Mouse (Mus musculus): ENCODE results near the gene Baiap2l1. TPM values are rescaled to one million over a fixed set of nuclear protein-coding genes. Genes with fewer than 3 reads are reported as not detected.

Gene Baiap2l1
- total and polyA plus RNA-seq, 2 experiments: 7.7 to 7.9 TPM

- H3K9ac ChIP-seq (ENCODE audit: low read depth, low read length): peak overlapping the region; percentile 46; the same call in 1 of the 2 replicates
- H3K36me3 ChIP-seq (ENCODE audit: control insufficient read depth, insufficient read depth, low read length): peaks cover under 1% of the 10 kb centered on the region
- H3K4me1 ChIP-seq (ENCODE audit: control insufficient read depth, insufficient read depth, low read length): peaks cover 38% of the 10 kb centered on the region
- DNase-seq (ENCODE audit: extremely low read depth, low read depth, low spot score): no peak
- no peaks in the 10 kb centered on the region for H3K27me3 ChIP-seq (ENCODE audit: control insufficient read depth, insufficient read depth, low read length)
- H3K4me3 ChIP-seq (ENCODE audit: insufficient read depth, low read depth, low read length): no peak overlapping the region
- WGBS: 59% methylated on average over 6 of the region's 6 CpGs
- H3K79me2 ChIP-seq (ENCODE audit: control insufficient read depth, insufficient read depth, low read length): peaks cover 51% of the 10 kb centered on the region
- TF ChIP-seq CTCF (IDR thresholded peaks at IDR 0.05; ENCODE audit: low read depth, low read length) (no peak), POLR2A (IDR thresholded peaks at IDR 0.05; ENCODE audit: extremely low read depth, insufficient read depth, low read length) (no peak)
- peak overlapping the region; percentile 64 for H3K27ac ChIP-seq (replicated peaks; ENCODE audit: insufficient read depth, low read depth, low read length)
Observed at GRCm38 (mm10) chr5:144259228-144259627, 98.7 kb downstream of the Baiap2l1 start.

- H3K4me3 ChIP-seq (ENCODE audit: insufficient read depth, low read depth, low read length): peak overlapping the region; percentile 3; the same call in 1 of the 2 replicates
- peaks cover 43% of the 10 kb centered on the region for H3K4me1 ChIP-seq (ENCODE audit: control insufficient read depth, insufficient read depth, low read length)
- H3K27me3 ChIP-seq (ENCODE audit: control insufficient read depth, insufficient read depth, low read length): no peaks in the 10 kb centered on the region
- DNase-seq (ENCODE audit: extremely low read depth, low read depth, low spot score): no peak
- peak overlapping the region; percentile 64 for H3K27ac ChIP-seq (replicated peaks; ENCODE audit: insufficient read depth, low read depth, low read length)
- WGBS: 11% methylated on average over 2 of the region's 2 CpGs
- H3K79me2 ChIP-seq (ENCODE audit: control insufficient read depth, insufficient read depth, low read length): peaks cover 49% of the 10 kb centered on the region
- peak overlapping the region; percentile 46 for H3K9ac ChIP-seq (ENCODE audit: low read depth, low read length)
- H3K36me3 ChIP-seq (ENCODE audit: control insufficient read depth, insufficient read depth, low read length): no peaks in the 10 kb centered on the region; the same call in 1 of the 2 replicates
- no peak for TF ChIP-seq CTCF (IDR thresholded peaks at IDR 0.05; ENCODE audit: low read depth, low read length)
- TF ChIP-seq POLR2A (IDR thresholded peaks at IDR 0.05; ENCODE audit: extremely low read depth, insufficient read depth, low read length): no peak
Observed at GRCm38 (mm10) chr5:144258687-144259086, 99.2 kb downstream of the Baiap2l1 start.

- 8% methylated on average over 14 of the region's 14 CpGs for WGBS
- TF ChIP-seq POLR2A (IDR thresholded peaks at IDR 0.05; ENCODE audit: extremely low read depth, insufficient read depth, low read length) (no peak), CTCF (IDR thresholded peaks at IDR 0.05; ENCODE audit: low read depth, low read length) (no peak)
- DNase-seq (ENCODE audit: extremely low read depth, low read depth, low spot score): peak; percentile 88
- H3K79me2 ChIP-seq (ENCODE audit: control insufficient read depth, insufficient read depth, low read length): peaks cover 44% of the 10 kb centered on the region
- peak overlapping the region; percentile 29; the same call in 1 of the 2 replicates for H3K4me3 ChIP-seq (ENCODE audit: insufficient read depth, low read depth, low read length)
- peak overlapping the region; percentile 94; the same call in 1 of the 2 replicates for H3K9ac ChIP-seq (ENCODE audit: low read depth, low read length)
- H3K27ac ChIP-seq (replicated peaks; ENCODE audit: insufficient read depth, low read depth, low read length): peak overlapping the region; percentile 68
- no peaks in the 10 kb centered on the region; the same call in 1 of the 2 replicates for H3K36me3 ChIP-seq (ENCODE audit: control insufficient read depth, insufficient read depth, low read length)
- peaks cover 43% of the 10 kb centered on the region for H3K4me1 ChIP-seq (ENCODE audit: control insufficient read depth, insufficient read depth, low read length)
- no peaks in the 10 kb centered on the region for H3K27me3 ChIP-seq (ENCODE audit: control insufficient read depth, insufficient read depth, low read length)
Observed at GRCm38 (mm10) chr5:144258131-144258611, 99.7 kb downstream of the Baiap2l1 start.

GRCm38 (mm10) chr5:144257451-144258110, 100.3 kb downstream of the Baiap2l1 start:
- WGBS: 49% methylated on average over 3 of the region's 3 CpGs
- peak; percentile 55 for DNase-seq (ENCODE audit: extremely low read depth, low read depth, low spot score)
- no peak overlapping the region for H3K4me3 ChIP-seq (ENCODE audit: insufficient read depth, low read depth, low read length)
- no peaks in the 10 kb centered on the region for H3K27me3 ChIP-seq (ENCODE audit: control insufficient read depth, insufficient read depth, low read length)
- H3K27ac ChIP-seq (replicated peaks; ENCODE audit: insufficient read depth, low read depth, low read length): peak overlapping the region; percentile 68
- H3K4me1 ChIP-seq (ENCODE audit: control insufficient read depth, insufficient read depth, low read length): peaks cover 43% of the 10 kb centered on the region
- H3K79me2 ChIP-seq (ENCODE audit: control insufficient read depth, insufficient read depth, low read length): peaks cover 44% of the 10 kb centered on the region
- peak overlapping the region; percentile 94 for H3K9ac ChIP-seq (ENCODE audit: low read depth, low read length)
- H3K36me3 ChIP-seq (ENCODE audit: control insufficient read depth, insufficient read depth, low read length): no peaks in the 10 kb centered on the region
- peak; percentile 47; the same call in 1 of the 2 replicates for TF ChIP-seq CTCF (IDR thresholded peaks at IDR 0.05; ENCODE audit: low read depth, low read length)
- no peak for TF ChIP-seq POLR2A (IDR thresholded peaks at IDR 0.05; ENCODE audit: extremely low read depth, insufficient read depth, low read length)

- Histone ChIP-seq H3K27me3 (ENCODE audit: control insufficient read depth, insufficient read depth, low read length) (no peaks in the 10 kb centered on the region), H3K36me3 (ENCODE audit: control insufficient read depth, insufficient read depth, low read length) (no peaks in the 10 kb centered on the region), H3K79me2 (ENCODE audit: control insufficient read depth, insufficient read depth, low read length) (peaks cover 40% of the 10 kb centered on the region), H3K4me3 (ENCODE audit: insufficient read depth, low read depth, low read length) (peak overlapping the region; percentile 80), H3K4me1 (ENCODE audit: control insufficient read depth, insufficient read depth, low read length) (peaks cover 42% of the 10 kb centered on the region), H3K27ac (replicated peaks; ENCODE audit: insufficient read depth, low read depth, low read length) (peak overlapping the region; percentile 68), H3K9ac (ENCODE audit: low read depth, low read length) (peak overlapping the region; percentile 94)
- TF ChIP-seq POLR2A (IDR thresholded peaks at IDR 0.05; ENCODE audit: extremely low read depth, insufficient read depth, low read length) (no peak), CTCF (IDR thresholded peaks at IDR 0.05; ENCODE audit: low read depth, low read length) (no peak)
- WGBS: 73% methylated on average over 1 of the region's 1 CpGs
- no peak for DNase-seq (ENCODE audit: extremely low read depth, low read depth, low spot score)
Observed at GRCm38 (mm10) chr5:144256888-144257287, 101.0 kb downstream of the Baiap2l1 start.

GRCm38 (mm10) chr5:144256541-144256870, 101.4 kb downstream of the Baiap2l1 start:
- Histone ChIP-seq H3K4me1 (ENCODE audit: control insufficient read depth, insufficient read depth, low read length) (peaks cover 39% of the 10 kb centered on the region), H3K79me2 (ENCODE audit: control insufficient read depth, insufficient read depth, low read length) (peaks cover 36% of the 10 kb centered on the region), H3K36me3 (ENCODE audit: control insufficient read depth, insufficient read depth, low read length) (no peaks in the 10 kb centered on the region), H3K27ac (replicated peaks; ENCODE audit: insufficient read depth, low read depth, low read length) (peak overlapping the region; percentile 68), H3K9ac (ENCODE audit: low read depth, low read length) (peak overlapping the region; percentile 94), H3K4me3 (ENCODE audit: insufficient read depth, low read depth, low read length) (peak overlapping the region; percentile 80), H3K27me3 (ENCODE audit: control insufficient read depth, insufficient read depth, low read length) (no peaks in the 10 kb centered on the region)
- DNase-seq (ENCODE audit: extremely low read depth, low read depth, low spot score): peak; percentile 74
- WGBS: 9% methylated on average over 7 of the region's 7 CpGs
- TF ChIP-seq CTCF (IDR thresholded peaks at IDR 0.05; ENCODE audit: low read depth, low read length) (no peak), POLR2A (IDR thresholded peaks at IDR 0.05; ENCODE audit: extremely low read depth, insufficient read depth, low read length) (no peak)

Measured in liver, adult 2 months (tissue).